Mouse (Mus musculus) activated CD4-positive, CD25-positive, alpha-beta regulatory T cell, adult 4 months (primary cell): ENCODE measurements around the gene Ptpn11. TPM values are rescaled to one million over a fixed set of nuclear protein-coding genes. Genes with fewer than 3 reads are reported as not detected.
"Not testable (repeated sequence)": the region's sequence is repeated elsewhere in the genome, so short reads cannot be mapped to it uniquely, and the experiment has no call there.

Source experiments
- ATAC-seq: one replicate; pipeline ENCODE4 v1.8.0; 2017
- polyA plus RNA-seq, 2 experiments: library from polyadenylated mRNA; unstranded; fragments of 100-300 nt; shearing (Covaris generic); gene quantifications; one replicate each; pipeline ENCODE4 v1.2.1; 2017

Ptpn11 gene
- polyA plus RNA-seq, 2 experiments from 2014 or later = 6.0 to 9.6 TPM

DNA sequence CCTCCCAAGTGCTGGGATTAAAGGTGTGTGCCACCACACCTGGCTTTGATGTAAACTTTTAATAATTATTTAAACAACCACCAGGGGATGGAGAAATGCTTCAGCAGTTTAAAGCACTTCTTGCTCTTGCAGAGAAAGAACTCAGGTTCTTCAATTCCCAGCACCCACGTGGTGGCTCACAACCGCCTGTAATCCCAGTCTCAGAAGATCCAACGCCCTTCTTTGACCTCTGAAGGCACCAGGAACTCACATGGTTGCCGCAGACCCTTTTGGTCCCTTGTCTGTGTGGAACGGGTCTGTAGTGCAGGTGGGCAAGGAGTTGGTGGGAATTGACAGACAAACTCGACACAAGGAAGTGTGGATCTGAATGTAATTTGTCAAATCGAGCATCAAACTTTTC, 23.5 kb upstream of the Ptpn11 start:
- no peak for ATAC-seq

DNA sequence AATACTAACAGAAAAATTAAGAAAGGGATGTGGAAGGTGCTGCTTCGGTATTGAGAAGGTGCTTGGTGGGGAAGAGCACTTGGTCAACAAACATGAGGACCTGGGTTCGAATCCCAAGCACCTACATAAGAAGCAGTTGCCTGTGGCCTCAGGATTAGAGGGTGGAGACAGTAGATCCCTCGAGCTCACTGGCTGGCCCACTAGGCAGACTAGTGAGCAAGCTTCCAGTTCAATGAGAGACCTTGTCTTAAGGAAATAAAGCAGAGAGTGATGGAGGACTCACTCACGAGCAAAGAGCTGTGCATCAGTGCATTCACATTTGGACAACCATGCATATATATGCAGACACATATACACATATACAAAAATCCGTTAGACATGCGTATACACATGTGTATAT, 20.9 kb upstream of the Ptpn11 start:
- no peak for ATAC-seq

DNA sequence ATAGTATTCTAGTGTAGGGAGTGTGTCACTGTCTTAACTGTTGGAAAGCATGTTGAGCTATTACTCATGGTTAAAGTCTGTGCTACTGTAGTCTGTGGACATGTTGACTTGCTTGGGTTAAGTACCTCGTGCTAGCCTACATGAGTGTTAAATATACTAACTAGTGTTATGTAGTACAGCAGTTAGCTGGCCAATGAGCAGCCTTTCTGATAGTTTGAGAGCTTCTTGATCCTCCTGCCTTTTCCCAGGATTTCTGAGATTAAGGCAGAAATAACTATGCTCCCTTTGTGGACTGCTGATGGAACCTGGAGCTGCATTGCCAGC, 19.4 kb upstream of the Ptpn11 start:
- no peak for ATAC-seq

DNA sequence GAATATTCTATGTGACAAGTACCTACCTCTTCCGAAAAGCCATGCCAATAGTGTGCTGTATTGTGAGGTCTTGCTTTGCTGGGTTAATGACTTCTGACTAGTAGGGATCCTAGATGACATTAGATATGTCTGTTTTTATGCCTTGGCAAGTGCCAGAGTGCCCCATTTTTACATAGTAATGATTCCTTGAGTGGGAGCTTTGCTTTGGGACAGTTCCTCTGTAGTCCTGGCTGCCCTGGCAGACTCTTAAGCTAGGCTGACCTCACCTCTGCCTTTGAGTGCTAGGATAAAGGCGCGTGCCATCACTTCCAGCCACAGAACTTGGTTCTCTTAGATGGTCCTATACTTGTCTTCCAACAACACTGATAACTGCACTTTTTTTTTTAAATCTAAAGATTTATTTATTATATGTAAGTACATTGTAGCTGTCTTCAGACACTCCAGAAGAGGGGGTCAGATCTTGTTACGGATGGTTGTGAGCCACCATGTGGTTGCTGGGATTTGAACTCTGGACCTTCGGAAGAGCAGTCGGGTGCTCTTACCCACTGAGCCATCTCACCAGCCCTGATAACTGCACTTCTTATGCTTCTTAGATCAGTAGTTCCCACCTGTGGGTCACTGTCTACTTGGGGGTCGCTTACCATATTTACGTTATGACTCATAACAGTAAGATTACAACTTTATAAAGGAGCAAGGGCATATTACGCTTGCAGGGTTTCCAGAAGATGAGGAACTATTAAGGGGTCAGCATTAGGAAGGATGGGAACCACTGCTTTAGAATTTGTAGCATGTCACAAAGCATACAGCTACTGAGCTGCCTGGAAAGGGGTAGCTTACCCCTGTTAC, 18.8 kb upstream of the Ptpn11 start:
- no peak for ATAC-seq

DNA sequence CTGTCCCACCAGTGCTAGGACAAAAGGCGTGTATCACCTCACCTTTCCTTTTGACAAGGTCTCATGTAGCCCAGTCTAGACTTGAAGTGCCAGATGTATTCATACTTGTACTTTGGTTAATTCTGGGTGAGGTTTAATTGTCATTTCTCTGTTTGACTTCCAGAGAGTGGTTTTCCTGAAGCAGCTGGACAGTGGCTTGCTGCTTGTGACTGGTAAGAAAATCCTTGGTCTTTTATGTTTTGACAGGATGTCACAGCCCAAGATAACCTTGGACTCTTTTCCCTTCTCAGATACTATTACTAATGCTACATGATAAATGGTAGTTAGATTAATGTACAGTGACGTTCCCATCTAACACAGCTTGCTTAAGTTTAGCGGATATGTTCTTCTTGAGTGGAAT, 15.8 kb upstream of the Ptpn11 start:
- no peak for ATAC-seq

DNA sequence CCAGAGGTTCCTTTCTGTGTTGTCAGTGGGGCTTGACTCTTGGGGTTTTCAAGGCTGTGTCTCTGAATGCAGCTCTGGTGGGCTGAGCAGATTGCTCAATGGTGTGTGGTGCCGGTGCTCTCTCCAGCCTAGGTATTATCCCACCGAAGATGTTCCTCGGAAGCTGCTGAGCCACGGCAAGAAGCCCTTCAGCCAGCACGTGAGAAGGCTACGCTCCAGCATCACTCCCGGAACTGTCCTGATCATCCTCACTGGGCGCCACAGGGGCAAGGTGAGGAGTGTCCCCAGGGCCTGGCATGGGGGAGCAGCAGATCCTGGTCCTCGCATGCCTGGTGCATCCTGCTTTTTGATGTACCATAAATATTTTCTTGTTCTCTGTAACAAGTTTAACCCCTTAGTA, 15.3 kb upstream of the Ptpn11 start:
- no peak for ATAC-seq

DNA sequence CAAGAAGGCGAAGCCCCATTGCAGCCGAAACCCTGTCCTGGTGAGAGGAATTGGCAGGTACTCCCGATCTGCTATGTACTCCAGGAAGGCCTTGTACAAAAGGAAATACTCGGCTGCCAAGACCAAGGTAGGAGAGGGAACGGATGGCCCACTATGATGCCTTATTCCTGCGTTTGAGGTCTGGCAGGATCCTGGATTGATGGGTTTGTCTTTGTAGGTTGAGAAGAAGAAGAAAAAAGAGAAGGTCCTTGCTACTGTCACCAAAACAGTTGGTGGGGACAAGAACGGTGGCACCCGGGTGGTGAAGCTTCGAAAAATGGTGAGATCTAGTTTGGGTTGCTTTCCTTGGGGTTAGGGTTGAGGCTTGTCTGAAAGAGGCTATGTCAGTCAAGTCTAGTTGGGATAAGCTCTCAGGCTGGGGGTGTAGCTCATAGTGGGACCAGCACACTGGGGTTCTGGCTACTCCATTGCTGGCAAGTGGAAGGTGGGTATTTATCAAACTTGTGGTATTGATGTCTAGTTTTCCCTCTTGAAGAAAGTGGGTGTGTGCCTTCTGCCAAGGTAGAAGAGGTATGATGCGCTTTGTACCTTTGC, 14.4 kb upstream of the Ptpn11 start:
- not testable (repeated sequence) for ATAC-seq

DNA sequence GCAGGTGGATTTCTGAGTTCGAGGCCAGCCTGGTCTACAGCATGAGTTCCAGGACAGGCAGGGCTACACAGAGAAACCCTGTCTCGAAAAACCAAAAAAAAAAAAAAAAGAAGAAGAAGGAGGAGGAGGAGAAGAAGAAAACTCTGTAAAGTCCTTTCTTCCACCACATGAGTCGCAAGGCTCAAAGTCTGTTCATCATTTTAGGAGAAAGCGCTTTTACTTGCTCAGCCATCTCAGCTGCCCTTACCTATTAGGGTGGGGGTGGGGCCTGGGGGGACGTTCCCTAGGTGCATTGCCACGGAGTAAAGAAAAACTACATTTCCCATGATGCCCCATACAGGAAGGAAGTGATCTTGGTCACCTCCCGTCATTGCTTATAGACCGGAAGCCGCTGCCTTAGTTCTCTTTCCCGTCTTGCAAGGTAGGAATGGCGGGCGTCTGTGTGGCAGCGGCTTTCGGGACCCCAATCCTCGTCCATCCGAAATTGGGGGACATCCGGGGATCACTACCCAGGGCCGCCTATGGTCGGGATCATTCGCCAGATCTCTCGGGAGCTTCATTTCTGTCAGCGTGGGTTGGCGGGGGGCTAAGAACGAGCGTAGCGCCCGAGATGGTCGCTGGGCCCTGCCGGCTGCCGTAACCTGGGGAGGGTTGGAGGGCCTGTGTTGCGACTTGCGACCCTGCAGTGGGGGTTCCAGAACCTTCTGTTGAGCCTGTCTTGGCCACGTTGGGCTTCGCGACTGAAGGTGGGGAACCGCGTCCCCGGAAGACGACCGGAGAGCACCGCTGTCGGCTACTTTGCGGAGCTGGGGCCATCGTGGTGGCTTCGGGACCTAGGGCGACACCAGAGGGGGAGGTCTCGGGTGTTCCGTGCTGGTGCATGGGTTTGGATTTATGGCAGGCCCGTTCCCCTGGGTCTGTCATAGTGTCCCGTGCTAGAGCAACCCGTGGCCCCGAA, 13.2 kb upstream of the Ptpn11 start, which contains the start of gene Rpl6:
TSS of gene Rpl6 (plus strand) at position 350 of the 958 bp plus-strand sequence.
- ATAC-seq = peak; percentile 88

DNA sequence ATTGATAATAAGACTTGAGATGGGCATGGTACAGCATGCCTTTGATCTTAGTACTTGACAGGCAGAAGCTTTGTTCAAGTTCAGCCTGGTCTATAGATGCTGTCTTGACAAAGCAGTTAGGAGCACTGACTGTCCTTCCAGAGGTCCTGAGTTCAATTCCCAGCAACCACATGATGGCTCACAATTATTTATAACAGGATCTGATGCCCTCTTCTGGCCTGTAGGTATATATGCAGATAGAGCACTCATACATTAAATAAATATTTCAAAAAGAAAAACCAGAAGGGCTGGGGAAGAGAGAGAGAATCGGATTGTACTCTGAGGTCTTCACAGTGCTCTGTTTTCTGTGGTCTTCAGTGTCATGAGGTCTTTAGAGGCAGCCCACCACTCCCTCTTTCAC, 11.3 kb upstream of the Ptpn11 start:
- ATAC-seq = no peak

DNA sequence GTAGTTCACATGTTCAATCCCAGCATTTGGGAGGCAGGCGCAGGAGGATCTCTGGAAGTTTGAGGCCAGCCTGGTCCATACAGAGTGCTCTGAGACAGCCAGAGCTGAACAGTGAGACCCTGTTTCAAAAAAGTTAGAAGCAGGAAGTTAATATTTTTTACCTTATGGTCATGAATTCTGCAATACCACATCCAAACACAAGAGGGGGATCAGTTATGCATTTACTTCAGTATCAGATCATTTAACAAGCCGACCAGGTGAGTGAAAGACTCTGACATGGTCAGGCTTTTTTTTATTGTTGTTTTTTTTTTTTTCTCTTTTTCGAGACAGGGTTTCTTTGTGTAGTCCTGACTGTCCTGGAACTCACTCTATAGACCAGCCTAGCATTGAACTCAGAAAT, 10.5 kb upstream of the Ptpn11 start:
- ATAC-seq = peak; percentile 38

DNA sequence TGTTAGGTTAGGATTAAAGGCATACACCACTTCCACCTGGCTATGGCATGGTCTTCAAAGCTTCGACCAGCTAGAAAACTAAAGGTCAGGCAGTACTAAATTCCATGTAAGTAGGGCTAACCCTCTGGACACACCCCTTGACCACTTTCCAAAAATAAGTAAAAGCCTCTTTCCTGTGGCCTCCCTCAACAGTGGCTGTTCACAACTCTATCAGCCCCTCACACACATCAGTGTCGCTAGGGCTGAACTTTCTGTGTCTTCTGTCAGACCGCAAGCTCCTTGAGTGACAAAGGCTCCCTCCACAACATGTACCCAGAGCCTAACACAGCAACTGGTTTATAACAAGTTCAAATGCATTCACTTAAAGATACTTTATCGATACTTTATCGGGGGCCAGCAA, 7.2 kb upstream of the Ptpn11 start:
- no peak for ATAC-seq

DNA sequence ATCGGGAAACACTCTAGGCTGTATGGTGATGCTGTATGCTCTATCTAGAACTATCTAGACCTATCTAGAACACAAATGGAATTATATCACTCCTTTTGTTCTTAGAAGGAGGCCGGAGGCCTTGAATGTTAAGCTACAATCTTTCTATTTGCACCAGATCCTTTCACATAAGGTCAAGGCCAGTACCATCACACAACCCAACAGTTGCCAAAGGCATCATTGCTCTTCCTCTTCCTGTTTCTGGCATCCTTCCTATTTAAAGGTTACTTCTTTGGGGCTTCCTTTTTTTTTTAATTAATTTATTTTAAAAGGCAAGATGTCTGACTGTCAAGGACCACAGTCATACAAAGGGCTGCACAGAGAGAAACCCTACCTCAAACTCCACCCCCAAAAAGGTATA, 6.1 kb upstream of the Ptpn11 start:
- no peak for ATAC-seq

DNA sequence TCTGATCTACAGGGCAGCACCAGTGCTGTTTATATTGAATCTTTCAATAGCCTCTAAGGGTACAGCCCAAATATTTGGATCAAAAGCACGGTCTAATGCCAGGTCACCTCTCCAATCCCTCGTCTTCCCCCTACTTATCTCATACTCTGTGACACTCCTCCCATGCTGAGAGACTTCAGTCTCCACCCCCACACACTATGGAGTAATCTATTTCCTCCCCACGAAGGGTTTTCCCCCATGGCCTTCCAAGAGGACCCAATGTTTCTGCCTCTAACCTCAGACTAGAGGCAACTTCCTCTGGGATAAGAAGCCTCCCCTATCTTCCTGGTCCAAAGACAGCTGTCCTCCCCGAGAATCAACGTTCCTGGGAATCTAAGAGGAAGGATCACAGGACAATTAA, 5.6 kb upstream of the Ptpn11 start:
- no peak for ATAC-seq

DNA sequence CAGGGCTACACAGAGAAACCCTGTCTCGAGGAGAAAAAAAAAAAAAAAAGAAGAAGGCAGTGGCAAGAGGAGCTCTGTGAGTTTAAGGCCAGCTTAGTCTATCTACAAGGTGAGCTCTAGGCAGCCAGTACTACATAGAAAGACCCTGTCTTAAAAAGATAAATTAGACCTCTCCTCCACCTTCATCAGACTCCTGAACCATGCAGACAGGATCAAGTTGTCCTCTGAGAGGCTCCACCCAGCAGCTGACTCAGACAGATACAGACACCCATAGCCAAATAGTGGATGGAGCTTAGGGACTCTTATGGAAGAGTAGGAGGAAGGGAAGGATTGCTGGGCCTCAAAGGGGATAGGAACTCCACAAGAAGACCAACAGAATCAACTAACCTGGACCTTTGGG, 3.0 kb upstream of the Ptpn11 start:
- ATAC-seq = no peak

DNA sequence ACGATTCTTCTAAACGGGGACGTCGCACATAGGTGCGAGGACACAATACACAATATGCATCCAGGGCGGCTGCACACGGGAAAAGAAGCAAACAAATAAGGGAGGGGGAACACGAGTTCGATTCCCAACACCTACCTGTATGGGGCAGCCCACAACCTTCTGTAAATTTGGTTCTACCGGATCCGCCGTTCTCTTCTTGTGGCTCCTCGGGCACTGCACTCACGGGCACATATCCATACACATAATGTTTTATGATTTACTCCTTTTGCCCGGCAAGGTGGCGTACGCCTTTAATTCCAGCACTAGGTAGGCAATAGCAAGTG, 348 bp upstream of the Ptpn11 start:
- peak; percentile 36 for ATAC-seq

DNA sequence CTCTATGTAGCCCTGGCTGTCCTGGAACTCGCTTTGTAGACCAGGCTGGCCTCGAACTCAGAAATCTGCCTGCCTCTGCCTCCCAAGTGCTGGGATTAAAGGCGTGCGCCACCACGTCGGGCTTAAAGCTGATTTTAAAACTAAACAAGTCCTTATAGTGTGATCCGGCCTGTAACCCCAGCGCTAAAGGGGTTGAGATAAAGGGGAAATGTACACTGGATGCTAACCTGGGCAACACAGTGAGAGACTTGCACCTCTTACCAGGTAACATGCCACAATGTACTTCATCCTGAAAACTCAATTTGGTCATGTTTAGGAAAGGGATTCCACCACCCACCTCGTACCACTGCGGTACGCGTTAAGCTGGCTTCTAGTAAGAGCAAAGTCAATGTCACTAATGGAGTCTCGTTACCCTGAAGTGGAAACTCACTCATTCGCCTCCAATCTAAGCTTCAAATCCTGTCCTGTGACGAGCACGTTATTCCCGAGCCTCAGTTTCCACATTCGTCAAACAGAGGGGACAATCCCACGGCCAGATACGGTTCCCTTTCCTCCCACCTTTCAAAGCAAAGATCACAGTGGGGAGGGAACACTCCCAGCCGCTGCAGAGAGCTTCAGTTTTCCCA, 874 bp downstream of the Ptpn11 start:
- ATAC-seq = no peak

DNA sequence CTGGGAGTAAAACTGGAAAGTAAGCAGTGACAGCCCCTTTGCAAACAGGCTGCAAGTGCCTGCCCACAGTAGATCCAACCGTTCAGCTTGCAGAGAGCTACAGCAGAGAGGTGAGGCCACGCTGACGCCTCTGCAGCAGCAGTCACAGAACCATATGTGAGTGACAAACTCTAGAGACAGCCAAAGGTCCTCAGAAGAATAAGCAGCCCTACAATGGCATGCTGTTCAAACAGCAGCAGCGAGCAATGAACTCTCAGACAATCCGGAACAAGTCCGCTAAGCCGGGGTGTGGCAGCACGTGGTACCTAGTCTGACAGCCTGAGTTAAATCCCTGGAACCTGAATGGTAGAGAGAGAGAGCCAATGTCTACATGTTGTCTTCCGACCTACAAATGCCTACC, 2.0 kb downstream of the Ptpn11 start:
- no peak for ATAC-seq

DNA sequence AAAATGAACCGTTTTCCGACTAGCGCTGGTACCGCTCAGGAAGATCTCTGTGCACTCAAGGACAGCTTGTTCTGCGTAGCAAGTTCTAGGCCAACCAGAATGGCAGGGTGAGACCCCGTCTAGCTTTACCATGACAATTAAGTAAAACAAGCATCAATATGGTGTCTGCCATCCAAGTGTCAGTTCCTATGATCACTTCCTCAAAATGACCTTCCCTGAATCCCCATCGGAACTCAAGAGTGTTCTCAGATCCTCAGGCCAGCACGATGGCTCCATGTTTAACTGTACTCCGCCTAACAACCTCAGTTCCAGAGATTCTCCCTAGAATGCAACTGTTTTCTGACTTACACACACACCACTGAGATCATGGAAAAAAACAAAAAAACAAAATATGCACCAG, 2.9 kb downstream of the Ptpn11 start:
- no peak for ATAC-seq

DNA sequence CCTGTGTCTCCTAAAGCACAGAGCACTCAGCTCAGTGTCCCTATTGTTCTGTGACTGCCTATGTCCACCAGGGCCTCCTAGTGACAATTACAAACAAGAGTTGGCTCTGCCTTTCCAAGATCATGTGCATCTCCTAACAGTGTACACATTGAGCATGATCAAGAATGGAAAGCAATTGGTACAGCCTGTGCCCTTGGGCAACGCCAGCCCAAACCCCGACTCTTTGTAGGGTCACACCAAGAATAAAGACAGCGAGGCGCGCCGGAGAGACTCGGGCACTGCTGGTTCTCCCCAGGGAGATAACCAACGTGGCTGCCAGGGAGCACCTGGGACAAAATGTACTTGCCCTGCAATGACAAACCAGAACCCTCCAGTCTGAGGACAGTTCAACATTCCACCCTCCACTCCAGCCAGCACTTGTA, 3.6 kb downstream of the Ptpn11 start:
- ATAC-seq = no peak

DNA sequence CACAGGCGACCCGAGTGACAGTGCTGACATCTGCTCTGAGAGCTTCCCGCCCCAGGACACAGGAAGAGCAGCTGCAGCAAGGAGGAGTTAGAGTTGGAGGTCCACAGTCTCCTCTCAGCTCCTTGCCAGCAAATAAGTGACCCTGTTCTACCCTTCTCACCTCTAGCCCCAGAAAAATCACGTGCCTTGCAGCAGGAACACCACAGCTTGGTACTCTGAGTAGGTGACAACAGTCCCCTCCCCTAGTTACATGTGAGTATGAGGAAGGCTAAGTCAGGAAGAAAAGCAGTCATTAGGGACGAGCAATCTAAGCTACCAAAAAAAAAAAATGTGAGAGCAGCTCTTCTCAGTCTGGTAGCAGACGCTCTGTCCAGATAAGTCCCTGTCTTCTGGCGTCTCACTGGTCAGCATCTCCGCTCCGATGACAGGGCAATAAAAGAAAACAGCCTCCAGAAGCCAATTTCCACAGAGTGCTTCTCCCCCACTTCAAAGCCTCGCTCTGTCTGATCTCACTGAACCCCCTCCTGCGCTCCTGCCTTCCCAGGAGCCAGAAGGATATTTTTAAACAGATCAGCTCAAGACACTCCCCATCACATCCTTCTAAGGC, 6.1 kb downstream of the Ptpn11 start:
- peak; percentile 26 for ATAC-seq

DNA sequence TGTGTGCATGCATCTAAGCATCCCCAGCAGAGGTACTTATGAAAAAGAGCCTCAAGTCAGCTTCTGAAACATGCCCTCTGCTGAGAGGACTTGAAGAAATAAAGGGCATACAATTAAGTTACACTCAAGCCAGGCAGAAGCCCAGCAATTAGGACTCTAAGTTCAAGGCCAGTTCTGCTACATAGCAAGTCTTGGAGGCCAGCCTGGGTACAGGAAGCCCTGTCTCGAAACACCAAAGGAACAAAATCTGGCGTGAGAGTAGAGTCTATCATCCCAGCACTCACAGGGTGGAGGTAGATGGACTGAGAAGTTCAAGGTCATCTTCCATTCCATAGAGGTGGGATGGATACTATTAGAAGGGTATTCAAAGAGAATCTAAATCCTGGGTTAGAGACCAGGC, 6.8 kb downstream of the Ptpn11 start:
- no peak for ATAC-seq

DNA sequence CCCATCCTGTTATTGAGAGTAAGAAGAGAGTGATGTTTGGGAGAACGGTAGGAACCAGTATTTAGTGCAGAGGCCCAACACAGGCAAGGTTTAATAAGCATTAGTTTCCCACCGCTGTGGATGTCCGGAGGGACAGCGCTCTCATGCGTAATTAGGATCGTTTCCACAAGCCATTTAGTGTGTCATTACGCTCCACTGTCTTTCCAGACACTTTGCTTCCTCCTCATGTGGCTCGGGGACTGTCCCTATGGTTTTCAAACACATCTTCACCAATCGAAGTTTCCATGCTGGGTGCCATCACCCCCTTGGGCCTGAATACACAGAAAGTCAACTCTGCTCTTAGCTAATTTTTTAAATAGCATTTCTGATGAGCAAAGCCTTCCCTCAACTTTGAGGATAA, 7.9 kb downstream of the Ptpn11 start:
- ATAC-seq = peak; percentile 32
